Mouse (Mus musculus): Measurements from ENCODE around the gene Ppp1r10. TPM values are rescaled to one million over a fixed set of nuclear protein-coding genes. Genes with fewer than 3 reads are reported as not detected.

Gene Ppp1r10
- total RNA-seq, 2 experiments from 2014 or later: 15.6 to 34.8 TPM

DNA sequence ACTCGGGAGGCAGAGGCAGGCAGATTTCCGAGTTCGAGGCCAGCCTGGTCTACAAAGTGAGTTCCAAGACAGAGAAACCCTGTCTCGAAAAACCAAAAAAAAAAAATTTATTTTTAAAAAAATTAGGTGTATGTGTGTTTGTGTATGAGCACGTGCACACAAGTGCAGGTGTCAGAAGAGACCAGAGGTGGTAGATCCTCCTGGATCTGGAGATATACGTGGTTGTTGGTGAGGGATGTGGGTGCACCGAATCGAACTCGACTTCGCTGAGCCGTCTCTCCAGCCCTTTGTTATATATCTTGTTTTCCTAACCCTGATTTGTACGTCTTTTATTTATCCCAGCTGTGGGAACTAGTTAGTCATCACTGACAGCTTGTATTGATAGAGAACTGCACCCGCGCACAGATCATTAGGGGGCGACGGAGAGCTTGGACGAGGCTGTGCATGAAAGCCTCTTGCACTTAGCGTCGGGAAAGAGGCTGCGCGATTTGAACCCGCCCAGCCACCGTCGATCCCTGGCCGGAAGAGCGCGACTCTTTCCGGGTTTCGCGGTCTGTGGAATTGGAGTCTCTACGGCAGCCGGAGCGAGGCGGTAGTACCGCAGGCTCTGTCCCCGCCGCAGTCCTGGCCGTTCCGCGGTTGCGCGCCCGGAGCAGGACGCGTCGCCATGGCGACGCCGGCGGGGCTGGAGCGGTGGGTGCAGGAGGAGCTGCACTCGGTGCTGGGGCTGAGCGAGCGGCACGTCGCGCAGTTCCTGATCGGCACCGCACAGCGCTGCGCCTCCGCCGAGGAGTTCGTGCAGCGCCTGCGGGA lies 36.8 kb upstream of the Ppp1r10 start, which contains the start of gene Dhx16:
Dhx16 (plus strand) TSS at position 575 of the 813 bp plus-strand sequence.
- intact Hi-C loops (cut with DNase I): no loop called here
- peak within 1 kb of the TSS; percentile 100 for H3K4me3 ChIP-seq
- peak within 1 kb of the TSS; percentile 87 for H3K27ac ChIP-seq
- TF ChIP-seq CTCF (IDR thresholded peaks at IDR 0.05): peak; percentile 88
- DNase-seq: peak; percentile 96

DNA sequence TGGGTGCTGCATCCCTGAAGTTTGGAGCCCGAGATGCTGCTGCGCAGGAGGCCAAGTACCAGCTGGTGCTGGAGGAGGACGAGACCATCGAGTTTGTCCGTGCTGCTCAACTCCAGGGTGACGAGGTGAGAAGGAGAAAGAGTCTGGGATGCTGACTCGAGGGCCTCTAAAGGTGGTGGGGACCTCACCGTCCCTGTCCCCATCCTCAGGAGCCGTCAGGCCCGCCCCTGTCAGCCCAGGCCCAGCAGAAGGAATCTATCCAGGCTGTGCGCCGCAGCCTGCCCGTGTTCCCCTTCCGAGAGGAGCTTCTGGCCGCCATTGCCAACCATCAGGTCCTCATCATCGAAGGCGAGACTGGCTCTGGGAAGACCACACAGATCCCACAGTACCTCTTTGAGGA lies 33.3 kb upstream of the Ppp1r10 start:
- DNase-seq: peak; percentile 18
- H3K27ac ChIP-seq: no peak overlapping the region
- no peak for TF ChIP-seq CTCF (IDR thresholded peaks at IDR 0.05)
- intact Hi-C loops (cut with DNase I): no loop called here
- H3K4me3 ChIP-seq: no peak overlapping the region

DNA sequence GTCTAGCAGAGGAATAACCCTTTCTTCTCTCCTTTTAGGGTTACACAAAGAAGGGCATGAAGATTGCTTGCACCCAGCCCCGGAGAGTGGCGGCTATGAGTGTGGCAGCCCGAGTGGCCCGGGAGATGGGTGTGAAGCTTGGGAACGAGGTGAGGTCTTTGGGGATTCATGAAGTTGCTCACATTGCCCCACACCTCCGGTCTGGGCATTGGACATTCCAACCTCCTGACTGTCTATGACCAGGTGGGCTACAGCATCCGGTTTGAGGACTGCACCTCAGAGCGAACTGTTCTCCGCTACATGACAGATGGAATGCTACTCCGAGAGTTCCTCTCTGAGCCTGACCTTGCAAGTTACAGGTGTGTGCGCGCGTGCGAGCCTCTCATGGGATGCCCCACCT lies 32.5 kb upstream of the Ppp1r10 start:
- Histone ChIP-seq H3K4me3 (no peak overlapping the region), H3K27ac (no peak overlapping the region)
- intact Hi-C loops (cut with DNase I): no loop called here
- no peak for TF ChIP-seq CTCF (IDR thresholded peaks at IDR 0.05)
- peak; percentile 16 for DNase-seq

DNA sequence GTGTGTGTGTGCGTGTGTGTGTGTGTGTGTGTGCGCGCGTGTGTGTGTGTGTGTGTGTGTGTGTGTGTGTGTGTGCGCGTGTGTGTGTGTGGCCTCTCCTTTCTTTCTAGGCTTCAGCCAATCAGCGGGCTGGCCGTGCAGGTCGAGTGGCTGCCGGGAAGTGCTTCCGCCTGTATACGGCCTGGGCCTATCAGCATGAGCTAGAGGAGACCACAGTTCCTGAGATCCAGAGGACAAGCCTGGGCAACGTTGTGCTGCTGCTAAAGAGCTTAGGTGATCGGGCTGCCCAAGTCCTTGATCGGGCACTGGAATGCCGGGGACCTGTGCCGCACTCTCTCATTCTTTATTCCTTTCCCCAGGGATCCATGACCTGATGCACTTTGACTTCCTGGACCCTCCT lies 28.5 kb upstream of the Ppp1r10 start:
- no peak for DNase-seq
- H3K4me3 ChIP-seq: no peak overlapping the region
- no peak for TF ChIP-seq CTCF (IDR thresholded peaks at IDR 0.05)
- intact Hi-C loops (cut with DNase I): no loop called here
- H3K27ac ChIP-seq: no peak overlapping the region

DNA sequence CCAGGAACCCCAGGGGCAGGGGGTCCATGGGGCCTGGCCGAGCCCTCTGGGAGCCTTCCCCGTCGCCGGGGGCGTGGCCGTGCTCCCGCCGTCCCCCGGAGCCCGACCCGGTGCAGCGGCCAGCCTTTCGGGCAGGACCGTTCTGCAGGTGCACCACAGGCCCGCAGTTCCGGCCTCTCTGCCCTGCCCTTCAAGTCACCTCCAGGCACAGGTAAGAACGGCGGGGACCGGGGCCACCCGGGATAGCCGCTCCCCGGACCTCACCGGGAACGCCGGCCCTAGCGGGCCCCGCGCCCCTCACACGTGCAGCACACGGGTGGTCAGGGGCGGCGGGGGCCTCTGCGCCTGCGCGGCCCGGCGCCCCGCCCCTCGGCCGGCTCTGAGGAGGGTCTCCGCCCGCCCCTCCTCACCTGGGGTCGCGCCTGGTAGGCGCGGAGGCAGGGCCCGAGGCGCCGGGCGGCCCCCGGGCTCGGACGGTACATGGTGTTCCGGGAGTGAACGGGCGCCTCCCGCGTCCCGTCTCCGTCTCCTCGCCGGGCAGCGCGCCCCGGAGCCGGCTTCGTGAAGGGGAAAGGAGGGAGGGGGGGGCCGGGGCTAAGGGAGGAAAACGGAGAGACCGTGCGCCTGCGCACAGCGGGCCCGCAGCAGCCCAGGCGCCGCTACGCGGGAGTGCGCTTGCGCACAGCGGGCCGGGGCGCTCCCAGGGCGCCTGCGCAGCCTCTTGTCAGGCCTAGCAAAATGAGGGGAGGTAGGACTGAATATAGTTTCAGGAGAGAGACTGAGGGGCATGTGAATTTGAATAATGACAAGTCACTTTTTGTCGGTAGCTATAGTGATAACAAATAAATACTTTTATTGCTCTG lies 19.2 kb upstream of the Ppp1r10 start, which contains the start of gene 2310061I04Rik:
2310061I04Rik (minus strand) TSS at position 651 of the 863 bp plus-strand sequence.
- H3K4me3 ChIP-seq: peak within 1 kb of the TSS; percentile 98
- peak within 1 kb of the TSS; percentile 98 for H3K27ac ChIP-seq
- TF ChIP-seq CTCF (IDR thresholded peaks at IDR 0.05): no peak
- intact Hi-C loops (cut with DNase I): no loop called here
- DNase-seq: peak; percentile 96

DNA sequence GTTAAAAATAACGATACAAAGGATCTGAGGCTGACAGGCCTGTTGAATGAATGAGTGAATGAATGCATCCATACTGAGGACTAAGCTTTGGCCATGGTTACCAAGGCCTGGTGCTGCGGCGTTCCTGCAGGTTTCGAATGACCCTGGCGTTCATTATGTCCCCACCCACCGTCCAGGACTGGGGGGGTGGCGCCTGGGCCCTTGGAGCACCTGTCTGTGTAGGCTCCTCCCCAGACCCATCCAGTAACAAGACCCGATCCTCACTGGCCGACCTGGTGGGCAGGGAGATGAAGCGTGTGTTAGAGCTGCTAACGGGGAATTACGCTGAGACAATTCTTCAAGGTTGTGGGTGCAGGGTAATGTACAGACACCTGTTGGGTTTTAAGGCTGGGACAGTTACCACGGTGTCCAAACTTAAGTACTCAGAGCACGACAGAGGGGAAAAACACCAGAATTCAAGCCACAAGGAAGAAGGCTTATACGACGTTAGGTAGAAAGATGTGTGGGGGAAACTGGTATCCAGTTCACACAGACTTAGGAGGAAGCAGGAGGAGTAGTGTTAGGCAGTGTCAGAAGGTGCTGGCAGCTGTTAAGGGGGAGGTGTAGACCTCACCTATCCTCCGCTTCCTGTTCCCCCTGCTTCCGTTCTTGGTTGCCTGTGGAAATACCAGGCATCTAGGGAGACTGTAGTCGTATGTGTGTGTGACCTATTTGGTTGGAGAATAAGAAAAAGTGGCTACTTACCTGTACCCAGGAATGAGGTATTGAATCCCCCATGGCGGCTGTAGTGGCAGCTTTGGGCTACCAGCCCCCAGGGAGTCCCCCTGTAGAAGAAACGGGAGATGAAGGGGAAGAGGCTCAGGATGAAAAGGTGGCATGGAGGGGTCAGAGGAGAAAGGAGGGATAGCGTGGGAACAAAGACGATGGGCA lies 18.3 kb upstream of the Ppp1r10 start:
- no peak for TF ChIP-seq CTCF (IDR thresholded peaks at IDR 0.05)

DNA sequence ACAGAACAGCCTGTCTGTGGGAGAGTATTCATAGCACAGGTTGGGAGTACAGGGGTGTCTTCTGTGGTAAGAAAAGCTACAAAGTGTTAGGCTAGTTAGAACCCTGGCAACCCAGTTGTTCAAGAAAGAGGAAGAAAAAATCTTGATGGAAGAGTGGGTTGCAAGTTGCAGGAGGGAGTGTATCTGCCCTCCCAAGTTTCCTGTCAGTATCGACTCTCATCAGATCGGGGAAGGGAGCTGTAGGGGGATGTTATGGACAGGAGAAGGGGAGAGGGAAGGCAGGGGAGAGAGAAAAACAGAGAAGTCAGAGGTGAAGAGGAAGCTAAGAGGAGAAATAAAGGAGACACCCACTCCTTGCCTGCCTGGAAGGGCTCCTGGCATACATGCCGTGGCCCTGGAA lies 15.6 kb upstream of the Ppp1r10 start:
- no peak for DNase-seq
- no peak for TF ChIP-seq CTCF (IDR thresholded peaks at IDR 0.05)
- no peak overlapping the region for H3K27ac ChIP-seq
- intact Hi-C loops (cut with DNase I): loop anchor here (10.0 kb wide), 1 partner anchor 226 kb away; the partner anchor contains the start of gene Gtf2h4
- H3K4me3 ChIP-seq: no peak overlapping the region

More for the DNA sequence above, 18.3 kb upstream of the Ppp1r10 start:
- DNase-seq: peak; percentile 54
- Histone ChIP-seq H3K27ac (peak overlapping the region; percentile 98), H3K4me3 (peak overlapping the region; percentile 98)
- intact Hi-C loops (cut with DNase I): no loop called here

DNA sequence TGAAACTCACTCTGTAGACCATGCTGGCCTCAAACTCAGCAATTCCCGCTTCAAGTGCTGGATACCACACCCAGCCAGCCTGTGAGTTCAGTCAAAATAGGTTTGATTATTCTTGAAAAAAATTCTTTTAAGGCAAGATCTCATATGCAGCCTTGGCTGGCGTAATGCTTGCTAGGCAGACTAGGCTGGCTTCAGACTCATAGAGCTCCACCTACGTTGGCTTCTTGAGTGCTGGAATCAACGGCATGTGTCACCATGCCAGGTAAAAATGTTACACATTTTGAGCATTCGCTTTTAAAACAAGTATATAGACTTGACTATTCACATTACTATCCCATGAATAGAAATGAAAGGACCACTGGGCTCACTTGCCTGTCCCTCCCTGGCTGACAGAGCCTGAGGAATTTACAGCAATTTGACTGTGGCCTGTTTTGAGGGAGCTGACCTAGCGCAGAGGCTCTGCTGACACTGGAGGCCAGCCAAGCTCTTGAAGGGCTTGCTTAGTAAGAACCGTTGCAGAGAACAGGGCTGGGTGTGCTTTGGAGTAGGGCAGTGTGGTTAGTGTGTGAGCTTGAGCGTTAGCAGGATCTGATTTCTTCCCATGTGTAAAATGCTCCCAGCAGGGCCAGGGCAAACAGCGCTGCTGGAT lies 12.8 kb upstream of the Ppp1r10 start:
- peak overlapping the region; percentile 57 for H3K27ac ChIP-seq
- intact Hi-C loops (cut with DNase I): loop anchor here (10.0 kb wide), 1 partner anchor 229 kb away; the partner anchor contains the start of gene Gtf2h4
- DNase-seq: peak; percentile 52
- no peak overlapping the region for H3K4me3 ChIP-seq
- TF ChIP-seq CTCF (IDR thresholded peaks at IDR 0.05): no peak

DNA sequence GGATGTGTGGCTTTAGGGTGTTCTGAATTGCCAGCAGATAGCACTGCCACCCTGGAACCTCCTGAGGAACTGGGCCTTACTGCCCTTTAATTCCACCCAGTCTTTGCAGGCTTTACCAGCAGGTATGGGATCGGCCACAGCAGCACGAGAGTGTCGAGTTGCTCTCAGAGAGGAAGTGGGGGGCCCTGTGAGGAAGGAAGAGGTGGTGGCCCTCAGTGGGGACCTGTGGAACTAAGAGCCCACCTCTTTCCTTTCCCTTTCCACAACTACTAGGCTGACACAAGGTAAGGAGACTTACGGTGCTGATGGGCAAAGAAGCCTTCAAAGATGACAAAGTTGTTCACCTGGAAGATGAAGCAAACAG lies 12.3 kb upstream of the Ppp1r10 start:
- DNase-seq: no peak
- H3K4me3 ChIP-seq: no peak overlapping the region
- TF ChIP-seq CTCF (IDR thresholded peaks at IDR 0.05): no peak
- peak overlapping the region; percentile 57 for H3K27ac ChIP-seq
- intact Hi-C loops (cut with DNase I): loop anchor here (10.0 kb wide), 1 partner anchor 229 kb away; the partner anchor contains the start of gene Gtf2h4

DNA sequence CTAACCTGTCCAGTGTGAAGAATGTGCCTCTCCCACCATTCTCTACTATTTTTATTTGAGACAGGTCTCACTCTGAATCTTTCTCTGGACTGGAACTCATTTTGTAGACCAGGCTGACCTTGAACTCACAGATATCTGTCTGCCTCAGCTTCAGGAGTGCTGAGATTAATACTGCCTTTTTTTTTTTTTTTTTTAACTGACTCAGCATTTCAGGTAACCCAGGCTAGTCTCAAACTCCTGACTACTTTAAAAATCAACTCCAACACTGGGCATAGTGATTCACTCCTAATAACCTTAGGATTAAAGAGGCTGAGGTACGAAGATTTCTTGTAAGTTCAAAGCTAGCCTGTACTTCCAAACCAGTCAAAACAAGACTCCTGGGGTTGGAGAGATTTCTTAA lies 10.6 kb upstream of the Ppp1r10 start:
- Histone ChIP-seq H3K27ac (no peak overlapping the region), H3K4me3 (no peak overlapping the region)
- DNase-seq: no peak
- no peak for TF ChIP-seq CTCF (IDR thresholded peaks at IDR 0.05)
- intact Hi-C loops (cut with DNase I): loop anchor here (10.0 kb wide), 1 partner anchor 231 kb away; the partner anchor contains the start of gene Gtf2h4

DNA sequence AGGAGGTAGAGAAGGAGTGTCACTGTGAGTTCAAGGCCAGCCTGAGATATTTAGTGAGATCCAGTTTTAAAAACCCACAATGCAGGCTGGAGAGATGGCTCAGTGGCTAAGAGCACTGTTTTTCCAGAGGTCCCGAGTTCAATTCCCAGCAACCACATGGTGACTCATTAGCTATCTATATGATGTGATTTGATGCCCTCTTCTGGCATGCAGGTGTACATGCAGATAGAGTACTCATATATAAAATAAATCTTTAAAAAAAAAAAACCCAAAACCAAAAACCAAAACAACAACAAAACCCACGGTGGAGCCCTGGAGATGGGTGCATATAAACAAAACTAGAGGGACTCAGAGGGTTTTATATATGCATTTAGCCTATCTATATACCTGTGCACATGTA lies 8.6 kb upstream of the Ppp1r10 start:
- no peak overlapping the region for H3K27ac ChIP-seq
- peak; percentile 35; the same call in 1 of the 2 replicates for TF ChIP-seq CTCF (IDR thresholded peaks at IDR 0.05)
- no peak for DNase-seq
- intact Hi-C loops (cut with DNase I): loop anchor here (10.0 kb wide), 1 partner anchor 233 kb away; the partner anchor contains the start of gene Gtf2h4
- H3K4me3 ChIP-seq: no peak overlapping the region
